Mouse (Mus musculus) small intestine, adult 2 months (tissue): ENCODE data around the gene Sun3.

Experiments
- CTCF ChIP-seq: fragments of 200-500 bp; IDR thresholded peaks from 2 replicates; pipeline ENCODE4 v1.5.1; 2012; ENCODE audit warnings: low read depth, mild to moderate bottlenecking, control low read depth, inconsistent platforms, low read length, moderate library complexity, mixed read lengths; ENCODE audit not compliant: insufficient replicate concordance, insufficient read length; ENCODE audit errors: extremely low read depth
- POLR2A ChIP-seq: fragments of 200-500 bp; IDR thresholded peaks from 2 replicates; pipeline ENCODE4 v1.6.1; 2012; ENCODE audit warnings: low read depth, mild to moderate bottlenecking, control low read depth, inconsistent platforms, low read length, moderate library complexity

DNA sequence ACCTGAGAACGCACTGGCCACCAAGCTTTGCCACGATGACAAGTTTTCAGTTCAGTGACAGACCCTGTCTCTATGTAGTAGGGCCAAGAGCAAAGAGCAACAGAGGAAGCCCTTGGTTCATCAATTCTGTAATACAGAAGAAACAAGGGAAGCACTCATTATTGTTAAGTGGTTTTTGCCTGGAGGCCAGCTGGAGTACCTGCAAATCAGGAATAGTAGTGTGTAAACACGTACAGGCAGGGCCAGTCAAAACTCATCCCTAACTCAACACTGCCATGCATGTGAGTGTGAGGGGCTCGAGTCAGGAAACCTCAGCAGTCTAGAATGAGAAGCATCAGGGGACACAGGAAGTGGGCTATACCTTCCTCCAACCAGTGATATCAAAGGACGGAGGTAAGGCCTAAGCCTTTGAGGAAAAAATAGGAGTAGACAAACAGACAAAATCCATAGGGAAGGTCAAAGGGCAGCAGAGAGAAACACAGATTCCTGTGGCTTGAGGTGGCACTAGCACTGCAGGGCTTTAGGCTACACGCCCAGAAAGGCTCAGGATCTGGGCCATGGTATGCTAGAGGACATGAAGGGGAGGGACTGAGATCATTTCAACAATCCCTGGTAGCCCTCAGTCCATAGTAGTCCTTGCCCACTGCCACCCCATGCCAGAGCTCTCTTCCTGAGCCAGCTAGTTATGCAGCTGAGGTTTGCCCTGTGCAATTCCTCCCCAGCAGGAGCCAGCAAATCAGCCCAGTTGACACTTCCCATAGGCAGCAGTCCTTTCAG is 30.1 kb downstream of the Sun3 start:
- TF ChIP-seq POLR2A (no peak), CTCF (no peak)
